Mouse (Mus musculus) urinary bladder, adult 18-20 months (tissue): ENCODE measurements at regions not wholly inside any gene's neighbourhood (a gene's known extent, or its start where the extent isn't known, plus 50 kb on each side); places are given as distances from the start of the nearest gene placed in this dataset.
A peak's percentile ranks its signal among the peaks of the same experiment; 100 is the strongest.

ENCODE experiments used
- DNase-seq, 2 experiments: peaks; one replicate each; pipeline ENCODE4 v3.0.0; 2022; ENCODE audit warnings: low spot score in 2 of 2, mixed read lengths in 2 of 2

- no peak for DNase-seq
Observed at GRCm38 (mm10) chr1:120667776-120668175, 65.6 kb downstream of the En1 start.

GRCm38 (mm10) chr1:120683532-120684245, 81.5 kb downstream of the En1 start:
- DNase-seq = no peak

DNA sequence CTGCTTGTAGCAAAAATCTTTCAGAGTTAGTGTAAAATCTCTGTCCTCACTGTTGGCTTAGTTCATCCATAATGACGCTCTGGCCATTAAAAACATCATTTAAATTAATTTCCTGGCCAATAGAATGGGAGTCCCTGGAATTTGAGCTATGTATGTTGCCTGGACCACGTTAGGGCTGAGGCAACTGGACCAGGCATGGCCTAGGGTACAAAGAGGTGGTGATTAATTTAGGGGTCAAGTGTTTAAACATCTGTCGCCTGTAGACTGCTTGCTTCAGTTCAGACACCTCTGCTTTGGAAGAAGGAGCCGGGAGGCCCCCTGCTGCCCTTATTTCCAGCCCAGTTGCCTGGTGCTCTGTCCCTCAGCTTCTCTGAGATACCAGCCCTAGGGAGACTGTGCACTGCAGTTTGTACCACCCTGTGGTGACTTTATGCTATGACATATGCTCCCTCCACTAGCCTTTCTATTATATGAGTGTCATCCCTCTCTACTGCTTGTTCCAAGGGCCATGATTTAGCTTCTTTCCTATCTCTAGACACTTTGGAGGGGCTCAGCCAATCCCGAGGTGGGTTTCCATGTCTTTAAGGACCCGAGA, 83.5 kb downstream of the En1 start:
- DNase-seq = no peak

- no peak for DNase-seq
Observed at GRCm38 (mm10) chr1:120691571-120691970, 89.4 kb downstream of the En1 start.

DNA sequence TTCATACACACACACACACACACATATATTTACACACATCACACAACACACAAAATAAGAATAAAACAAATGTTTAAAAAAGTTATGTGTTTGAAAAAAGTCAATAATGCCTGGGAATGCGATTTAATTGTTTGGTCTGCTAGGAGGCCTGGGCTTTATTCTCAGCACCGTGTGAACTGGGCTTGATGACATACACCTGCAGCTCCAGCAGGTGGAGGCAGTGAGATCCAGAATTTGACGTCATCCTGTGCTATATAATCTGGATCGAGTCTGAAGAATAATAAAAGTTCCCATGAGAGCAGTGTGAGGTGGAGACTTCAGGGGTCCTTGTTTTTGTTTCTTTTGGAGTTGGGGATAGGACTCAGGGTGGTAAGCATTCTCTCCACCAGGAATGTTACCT, 96.0 kb downstream of the En1 start:
- no peak for DNase-seq

DNA sequence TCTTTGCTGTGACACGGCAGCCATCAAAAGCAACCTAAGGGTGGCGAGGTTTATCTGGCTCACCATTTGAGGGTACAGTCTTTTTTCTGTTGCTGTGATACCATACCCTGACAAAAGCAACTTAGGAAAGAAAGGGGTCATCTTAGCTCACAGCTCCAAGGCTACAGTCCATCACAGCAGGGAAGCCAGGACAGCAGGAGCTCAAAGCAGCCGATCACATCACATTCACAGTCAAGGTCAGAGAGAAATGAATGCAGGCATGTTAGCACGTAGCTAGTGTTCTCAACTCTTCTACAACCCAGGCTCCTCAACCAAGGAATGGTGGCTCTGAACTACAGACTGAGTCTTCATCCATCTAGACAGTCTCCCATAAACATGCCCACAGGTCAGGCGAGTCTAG, 102.0 kb downstream of the En1 start:
- no peak for DNase-seq

GRCm38 (mm10) chr1:120706011-120706410, 103.8 kb downstream of the En1 start:
- no peak for DNase-seq

- no peak for DNase-seq
Observed at GRCm38 (mm10) chr1:120708511-120708910, 106.3 kb downstream of the En1 start.

DNA sequence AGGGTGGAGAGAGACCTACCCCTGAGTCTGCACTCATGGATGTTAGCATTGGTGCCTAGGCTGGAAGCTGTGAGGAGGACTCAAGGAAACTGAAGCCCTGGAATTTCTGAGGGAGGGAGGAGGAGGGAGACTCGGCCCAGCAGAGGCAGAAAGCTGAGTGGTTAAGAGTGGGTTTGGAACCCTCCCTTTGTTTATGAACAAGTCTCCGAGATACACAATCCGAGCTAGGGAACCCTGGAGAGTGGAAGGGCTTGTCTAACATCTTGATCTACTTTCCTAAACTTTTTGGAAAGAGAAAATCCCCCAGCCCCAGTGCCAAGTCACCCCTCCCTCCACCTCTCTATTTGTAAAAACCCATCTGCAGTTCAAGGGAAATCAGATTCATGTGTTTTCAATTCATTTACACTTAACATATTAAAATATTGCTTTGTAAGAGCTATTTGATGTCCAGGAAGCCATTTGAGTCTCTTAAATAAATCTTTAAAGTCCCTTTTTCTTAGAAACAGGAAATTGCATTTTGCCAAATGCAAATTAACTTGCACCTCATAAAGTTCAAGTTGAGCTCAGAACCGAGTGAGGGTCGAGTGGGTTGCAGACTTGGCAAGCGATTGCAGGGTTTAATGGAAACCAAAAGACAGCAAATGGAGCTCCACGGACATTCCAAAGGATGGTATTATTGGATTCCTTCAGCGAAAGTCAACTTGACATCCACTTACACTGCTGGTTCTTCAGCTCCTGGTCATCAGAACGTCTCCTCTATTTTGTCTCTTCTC, 113.1 kb downstream of the En1 start:
- no peak for DNase-seq

GRCm38 (mm10) chr1:120726777-120727176, 124.6 kb downstream of the En1 start:
- DNase-seq = no peak

- DNase-seq = no peak
Observed at GRCm38 (mm10) chr1:120727427-120727826, 125.2 kb downstream of the En1 start.

GRCm38 (mm10) chr1:120732003-120732402, 129.8 kb downstream of the En1 start:
- DNase-seq = no peak

DNA sequence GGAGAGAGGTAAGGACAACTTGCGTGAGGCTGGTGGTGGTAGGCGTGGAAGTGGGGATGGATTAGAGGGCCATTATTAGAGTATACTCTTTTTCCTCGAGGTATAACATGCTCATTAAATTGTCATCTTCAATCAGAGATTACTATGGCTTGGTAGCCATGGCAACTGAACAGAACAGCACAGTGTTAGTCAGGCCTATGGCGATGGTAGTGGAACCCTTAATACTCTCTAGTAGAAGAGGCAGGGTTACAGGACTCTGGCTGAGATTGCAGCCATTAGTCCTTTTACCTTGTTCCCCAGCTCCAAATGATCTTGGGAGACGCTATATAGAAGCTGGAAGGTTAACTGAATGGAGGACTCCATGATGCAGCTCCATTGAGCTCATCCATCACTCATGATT, 131.5 kb downstream of the En1 start:
- no peak for DNase-seq

- DNase-seq = no peak
Observed at GRCm38 (mm10) chr1:120734846-120735245, 132.6 kb downstream of the En1 start.

GRCm38 (mm10) chr1:120739499-120739898, 137.3 kb downstream of the En1 start:
- DNase-seq = no peak

DNA sequence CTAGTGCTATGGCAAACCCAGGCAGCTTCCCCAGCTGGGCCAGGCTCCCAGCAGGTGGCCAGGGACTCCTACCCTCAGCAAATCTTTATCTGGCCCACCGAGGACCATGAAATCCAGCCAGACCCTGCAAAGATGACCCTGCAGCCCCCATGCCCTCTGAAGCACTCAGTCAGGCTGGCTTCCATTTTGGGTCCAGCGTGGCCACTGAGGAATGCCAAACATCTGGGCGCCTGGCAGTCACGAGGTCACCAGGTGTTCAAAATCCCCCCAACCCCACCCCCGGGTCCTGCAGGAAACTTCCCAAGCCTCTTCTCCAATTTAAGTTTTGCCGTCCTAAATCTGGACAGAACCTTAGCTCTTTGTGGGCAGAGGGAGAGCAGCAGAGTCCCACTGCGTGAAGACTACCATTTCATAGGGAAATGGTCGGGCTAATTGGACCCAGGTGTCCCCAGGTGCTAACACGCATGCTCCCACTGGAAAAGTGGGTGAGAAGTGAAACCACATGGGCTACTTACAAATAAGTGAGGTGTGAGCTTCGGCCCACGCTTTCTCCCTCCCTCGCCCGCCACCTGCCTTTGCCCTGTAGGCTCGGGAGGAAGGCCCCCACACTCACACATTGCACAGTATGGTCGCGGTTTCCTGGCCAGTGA, 139.0 kb downstream of the En1 start:
- no peak for DNase-seq

- no peak for DNase-seq
Observed at GRCm38 (mm10) chr1:120748963-120749362, 146.7 kb downstream of the En1 start.

DNA sequence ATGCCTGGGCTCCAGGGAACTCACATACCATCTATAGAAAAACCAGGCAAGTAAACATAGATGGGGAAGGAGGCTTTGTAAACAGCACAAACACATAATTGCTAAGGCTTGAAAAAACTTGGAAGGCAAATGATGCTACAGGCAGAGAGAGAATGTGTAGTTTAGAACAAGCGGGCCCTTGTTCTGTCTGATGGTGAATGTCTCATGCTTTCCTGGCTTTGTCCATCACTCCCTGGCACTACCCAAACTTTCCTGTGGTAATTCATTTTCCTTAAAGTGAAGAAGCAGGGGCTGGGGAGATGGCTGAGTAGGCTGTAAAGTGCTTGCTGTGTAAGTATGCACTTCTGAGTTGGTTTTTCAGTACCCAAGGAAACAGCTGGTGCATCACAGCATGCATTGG, 151.2 kb downstream of the En1 start:
- DNase-seq = no peak

DNA sequence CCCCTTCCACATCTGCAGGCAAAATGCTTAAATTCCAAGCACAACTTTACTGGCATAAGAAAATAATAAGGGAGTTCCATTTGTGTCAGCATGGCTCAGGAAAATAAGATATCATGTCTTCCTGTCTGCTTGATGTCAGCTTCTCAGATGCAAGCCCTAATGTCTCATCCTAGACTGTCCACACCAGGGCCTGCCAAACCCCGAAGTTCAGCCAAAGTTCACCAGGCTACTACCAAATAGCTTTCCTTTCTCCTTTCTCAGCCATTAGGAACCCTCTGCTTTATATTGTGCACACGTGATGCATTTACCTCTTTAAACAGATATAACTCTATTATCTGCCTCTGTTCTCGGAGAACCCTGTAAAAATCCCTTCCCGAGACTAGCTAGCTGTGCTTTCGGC, 152.1 kb downstream of the En1 start:
- DNase-seq = no peak

GRCm38 (mm10) chr1:120757283-120757821, 155.1 kb downstream of the En1 start:
- peak in 1 of 2 experiments; percentile 29 for DNase-seq

- no peak for DNase-seq
Observed at GRCm38 (mm10) chr1:120758172-120758571, 156.0 kb downstream of the En1 start.

DNA sequence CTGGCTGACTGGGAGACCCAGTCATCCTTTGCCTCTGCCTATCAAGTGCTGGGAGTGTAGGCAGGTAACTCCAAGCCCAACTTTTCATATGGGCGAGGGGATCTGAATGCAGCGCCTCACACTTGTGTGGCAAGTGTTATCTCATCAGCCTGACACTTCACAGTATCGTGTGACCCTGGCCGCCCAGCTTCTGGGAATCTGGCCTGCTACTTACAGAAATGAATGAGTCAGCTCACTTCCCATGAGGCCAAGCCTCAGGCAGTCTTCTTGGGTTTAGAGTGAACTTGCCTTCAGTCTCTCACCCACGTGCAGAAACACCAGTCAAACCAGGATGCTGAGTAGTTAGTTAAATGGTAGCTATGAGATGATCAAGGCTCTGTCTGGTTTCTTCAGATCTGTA, 156.5 kb downstream of the En1 start:
- DNase-seq = no peak
